Mouse (Mus musculus) c-Kit-positive CD71-negative TER-119-negative erythroid progenitor cells, embryonic 14.5 days (primary cell): Measurements from ENCODE around the gene Cdh13.

Experiments used
- DNase-seq: peaks from one replicate; pipeline ENCODE4 v3.0.0-alpha.2; 2013; ENCODE audit warnings: low read depth

Gene Cdh13

DNA sequence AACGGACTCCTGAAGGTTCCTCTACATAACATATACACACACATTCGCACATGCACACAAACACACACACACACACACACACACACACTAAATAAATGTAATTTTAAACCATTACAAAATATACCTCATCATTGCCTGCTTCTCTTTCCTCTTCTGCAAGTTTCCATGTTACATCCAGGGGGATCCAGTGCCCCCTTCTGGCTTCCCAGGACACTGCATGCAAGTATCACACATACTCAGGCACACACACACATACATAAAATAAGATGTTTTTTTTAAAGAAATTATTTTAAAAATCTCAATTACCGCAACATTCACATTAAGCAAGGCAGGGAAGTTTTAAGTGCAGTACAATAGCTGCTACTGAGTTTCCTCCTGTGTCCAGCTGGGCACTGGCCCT is 970.8 kb downstream of the Cdh13 start:
- no peak for DNase-seq

DNA sequence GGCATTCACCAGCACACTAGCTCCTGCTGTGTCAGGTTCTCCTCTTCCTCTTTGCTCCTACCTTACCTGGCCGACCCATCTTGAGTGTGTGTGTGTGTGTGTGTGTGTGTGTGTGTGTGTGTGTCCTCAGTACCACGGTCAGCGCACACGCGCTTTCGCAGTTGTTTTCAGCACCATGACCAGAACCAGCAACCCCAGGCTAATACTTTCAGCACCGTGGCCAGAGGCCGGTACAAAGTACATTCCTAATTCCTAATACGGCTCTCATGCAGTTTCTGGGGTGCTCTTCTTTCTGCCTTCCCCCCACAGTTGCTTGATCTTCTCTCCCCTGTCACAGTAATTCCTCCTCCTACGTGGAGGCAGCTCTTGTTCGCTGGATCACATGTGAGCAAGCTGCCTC is 975.1 kb downstream of the Cdh13 start:
- DNase-seq: no peak

- no peak for DNase-seq
Measured at GRCm38 (mm10) chr8:119263750-119264149, 980.2 kb downstream of the Cdh13 start.

- DNase-seq: no peak
Measured at GRCm38 (mm10) chr8:119266304-119266703, 982.8 kb downstream of the Cdh13 start.

- DNase-seq: no peak
Measured at GRCm38 (mm10) chr8:119269576-119269975, 986.0 kb downstream of the Cdh13 start.

GRCm38 (mm10) chr8:119270371-119270770 is 986.8 kb downstream of the Cdh13 start:
- DNase-seq: no peak

GRCm38 (mm10) chr8:119272891-119273290 is 989.4 kb downstream of the Cdh13 start:
- DNase-seq: no peak

- no peak for DNase-seq
Measured at GRCm38 (mm10) chr8:119275442-119275841, 991.9 kb downstream of the Cdh13 start.

- no peak for DNase-seq
Measured at GRCm38 (mm10) chr8:119277047-119277451, 993.5 kb downstream of the Cdh13 start.

- DNase-seq: no peak
Measured at GRCm38 (mm10) chr8:119281761-119282160, 998.2 kb downstream of the Cdh13 start.

- DNase-seq: no peak
Measured at GRCm38 (mm10) chr8:119284516-119284915, 1001.0 kb downstream of the Cdh13 start.

DNA sequence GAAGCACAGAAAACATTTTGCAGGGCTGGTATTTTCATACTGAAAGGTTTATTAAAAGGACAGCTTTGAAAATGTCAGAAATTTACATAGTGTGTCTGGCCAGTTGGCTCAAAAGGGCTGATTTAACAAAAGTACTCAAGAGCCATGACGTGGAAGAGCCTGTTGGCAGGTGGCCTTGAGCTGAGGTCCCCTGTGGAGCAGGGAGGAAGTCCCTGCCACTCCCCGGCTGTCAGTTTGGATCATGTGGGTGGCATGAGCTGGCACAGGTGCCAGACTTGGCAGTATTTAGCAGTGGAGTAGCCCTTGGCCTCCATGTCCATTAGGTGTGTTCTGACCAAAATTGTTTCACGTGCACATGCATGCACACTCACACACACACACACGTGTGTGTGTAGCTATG is 1001.4 kb downstream of the Cdh13 start:
- DNase-seq: no peak

GRCm38 (mm10) chr8:119295477-119295876 is 1011.9 kb downstream of the Cdh13 start:
- DNase-seq: no peak

DNA sequence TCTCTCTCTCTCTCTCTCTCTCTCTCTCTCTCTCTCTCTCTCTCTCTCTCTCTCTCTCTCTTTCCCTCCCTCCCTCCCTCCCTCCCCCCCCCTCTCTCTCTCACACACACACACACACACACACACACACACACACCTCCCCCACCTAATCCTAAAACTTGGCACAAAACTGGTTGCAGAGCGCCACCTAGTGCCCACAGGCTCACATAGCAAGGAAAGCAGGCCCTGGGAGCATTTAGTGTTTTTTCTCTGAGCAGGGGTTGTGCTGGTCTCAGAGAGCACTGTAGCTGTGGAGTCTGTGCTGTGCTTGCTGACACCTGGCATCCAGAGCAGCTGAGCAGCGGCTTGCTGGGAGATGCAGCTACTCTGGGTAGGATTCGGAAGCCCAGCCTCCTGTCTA is 1014.2 kb downstream of the Cdh13 start:
- DNase-seq: peak; percentile 23

DNA sequence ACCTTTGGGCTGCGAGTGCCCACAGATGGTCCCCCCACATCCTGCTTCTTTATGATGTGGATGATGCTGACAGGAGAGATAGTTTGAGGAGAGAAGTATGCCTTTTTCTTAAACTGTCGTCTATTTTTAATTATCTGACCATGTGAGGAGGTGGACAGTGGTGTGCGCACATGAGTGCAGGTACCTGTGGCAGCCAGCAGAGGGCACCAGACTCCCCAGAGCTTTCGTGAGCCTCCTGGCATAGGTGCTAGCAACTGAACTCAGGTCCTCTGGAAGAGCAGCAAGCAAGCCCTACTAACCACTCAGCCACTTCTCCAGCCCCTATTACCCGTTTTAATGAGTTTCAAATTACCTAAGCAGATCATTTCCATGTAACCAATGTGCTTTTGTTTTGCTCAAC is 1016.8 kb downstream of the Cdh13 start:
- DNase-seq: no peak

- no peak for DNase-seq
Measured at GRCm38 (mm10) chr8:119304196-119304595, 1020.7 kb downstream of the Cdh13 start.

GRCm38 (mm10) chr8:119311412-119311811 is 1027.9 kb downstream of the Cdh13 start:
- DNase-seq: peak; percentile 30

- DNase-seq: no peak
Measured at GRCm38 (mm10) chr8:119323215-119323614, 1039.7 kb downstream of the Cdh13 start.

- DNase-seq: no peak
Measured at GRCm38 (mm10) chr8:119339546-119339945, 1056.0 kb downstream of the Cdh13 start.

GRCm38 (mm10) chr8:119343606-119344005 is 1060.1 kb downstream of the Cdh13 start:
- no peak for DNase-seq

DNA sequence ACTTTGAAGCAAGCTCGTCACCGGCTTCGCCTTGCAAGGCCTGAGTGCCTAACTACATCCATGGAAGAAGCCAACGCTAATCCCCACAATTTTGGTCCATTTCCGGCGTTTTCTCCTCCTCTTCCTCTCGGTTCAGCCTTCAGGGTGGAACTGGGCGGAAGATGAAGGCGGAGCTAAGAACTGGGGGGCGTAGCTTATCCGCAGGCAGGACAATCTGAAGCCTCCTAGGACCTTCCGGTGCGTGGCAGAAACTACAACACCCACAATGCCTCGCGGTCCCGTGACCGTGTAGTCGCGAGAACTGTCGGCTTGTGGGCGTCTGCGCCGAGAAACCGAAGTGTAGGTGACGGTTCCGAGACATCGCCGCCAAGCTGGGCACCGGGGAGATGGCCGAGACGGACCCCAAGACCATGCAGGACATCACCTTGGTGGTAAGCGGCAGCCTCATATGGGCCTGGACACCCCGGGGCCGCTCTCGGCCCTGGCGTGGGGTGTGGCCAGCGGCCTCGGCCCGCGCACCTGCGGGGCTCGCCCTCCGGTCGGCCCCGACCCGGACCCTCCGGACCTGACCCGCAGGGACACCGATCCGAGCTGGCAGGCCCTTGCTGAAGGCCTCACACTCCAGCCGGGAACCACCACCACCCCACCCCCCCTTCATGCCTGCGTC is 1060.8 kb downstream of the Cdh13 start, which contains the start of gene Hsbp1:
Gene Hsbp1, plus strand, starts transcription at position 299 of the 667 bp plus-strand sequence.
- DNase-seq: peak; percentile 92

DNA sequence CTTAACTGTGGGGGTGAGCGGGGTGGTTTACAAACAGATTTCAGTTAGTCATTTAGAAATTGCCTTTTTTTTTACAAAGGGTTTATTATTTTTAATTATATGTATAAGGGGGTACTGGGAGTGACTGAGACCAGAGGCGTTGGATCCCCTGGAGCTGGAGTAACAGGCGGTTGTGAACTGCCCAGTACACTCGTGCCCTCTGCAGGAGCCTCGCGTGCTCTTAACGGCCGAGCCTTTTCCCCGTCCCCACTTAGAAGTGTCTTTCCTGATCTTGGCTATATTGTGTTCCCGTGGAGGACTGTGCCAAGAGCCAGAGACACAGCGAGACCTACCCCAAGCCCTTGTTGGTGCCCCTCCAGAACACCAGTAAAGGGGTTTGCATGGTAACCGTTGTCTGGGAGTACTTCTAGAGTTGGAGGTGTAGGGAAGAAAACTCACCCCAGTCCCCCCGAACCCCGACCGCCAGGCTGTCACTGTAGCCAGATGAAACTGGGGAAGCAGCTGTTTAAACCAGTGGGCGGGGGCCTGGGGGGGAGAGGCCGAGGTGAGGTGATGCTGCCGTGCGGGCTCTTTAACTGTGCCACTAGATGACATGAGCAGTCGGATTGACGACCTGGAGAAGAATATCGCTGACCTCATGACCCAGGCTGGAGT is 1061.6 kb downstream of the Cdh13 start:
- DNase-seq: no peak

- no peak for DNase-seq
Measured at GRCm38 (mm10) chr8:119345683-119346075, 1062.1 kb downstream of the Cdh13 start.

- no peak for DNase-seq
Measured at GRCm38 (mm10) chr8:119351647-119352046, 1068.1 kb downstream of the Cdh13 start.
